Mouse (Mus musculus) Patski (cell line): ENCODE data around the gene Dnaja2. TPM values are rescaled to one million over a fixed set of nuclear protein-coding genes. Genes with fewer than 3 reads are reported as not detected.
A peak's percentile ranks its signal among the peaks of the same experiment; 100 is the strongest.

Source experiments
- ATAC-seq: fragments of 100-300 bp; one replicate; pipeline ENCODE4 v1.8.0; 2021
- CTCF ChIA-PET: fragments of 350-600 bp; sonication (Branson Sonifier 250); formaldehyde crosslinking; loops from one replicate; lab custom pipeline; 2022; ENCODE audit warnings: inconsistent platforms; lab: Charles Lee
- POLR2A ChIA-PET: fragments of 350-600 bp; sonication (Branson Sonifier 250); formaldehyde crosslinking; loops from one replicate; lab custom pipeline; 2022; ENCODE audit warnings: antibody characterized with exemption, inconsistent platforms; lab: Charles Lee
- DNase-seq: peaks from one replicate; pipeline ENCODE4 v3.0.0-alpha.2; 2011; ENCODE audit warnings: low read depth, low spot score
- H3K27me3 ChIP-seq: fragments of 371-371 bp; one replicate; pipeline ENCODE4 v1.5.1; 2021
- CTCF ChIP-seq: fragments of 100-300 bp; IDR thresholded peaks from one replicate; pipeline ENCODE4 v1.5.1; 2021
- in situ Hi-C: fragments of 300-500 bp; cut with MboI; formaldehyde crosslinking; loops from 3 replicates; pipeline ENCODE4 v1.11.1; 2018; ENCODE audit warnings: low pct_unique_long_range_greater_than_20kb, mixed read lengths
- polyA plus RNA-seq: library from polyadenylated mRNA; unstranded; gene quantifications from one replicate; pipeline ENCODE4 v1.2.3, GENCODE M21; 2021

Gene Dnaja2
- polyA plus RNA-seq, 1 experiment from 2014 or later: 248 TPM

GRCm38 (mm10) chr8:85591532-85591931 is 36.4 kb upstream of the Dnaja2 start:
- H3K27me3 ChIP-seq: no peaks in the 10 kb centered on the region
- POLR2A ChIA-PET: no interaction called here
- CTCF ChIA-PET: interaction anchor here (0.6 to 2.8 kb wide), 4 partner anchors 9 to 430 kb away, joined by 3 to 8 read pairs (median 5); no protein-coding TSS in a partner anchor
- in situ Hi-C loops: no loop called here
- TF ChIP-seq CTCF: no peak
- DNase-seq: peak; percentile 41
- peak; percentile 86 for ATAC-seq

GRCm38 (mm10) chr8:85590258-85590657 is 35.1 kb upstream of the Dnaja2 start:
- ChIA-PET POLR2A (no interaction called here), CTCF (interaction anchor here (1.5 to 2.8 kb wide), 2 partner anchors 12 to 33 kb away, joined by 3 to 7 read pairs; no protein-coding TSS in a partner anchor)

GRCm38 (mm10) chr8:85588596-85588995 is 33.5 kb upstream of the Dnaja2 start:
- no peaks in the 10 kb centered on the region for H3K27me3 ChIP-seq
- no peak for DNase-seq
- CTCF ChIA-PET: no interaction called here
- no peak for ATAC-seq
- POLR2A ChIA-PET: no interaction called here
- in situ Hi-C loops: no loop called here
- TF ChIP-seq CTCF: no peak

More at GRCm38 (mm10) chr8:85590258-85590657, 35.1 kb upstream of the Dnaja2 start:
- H3K27me3 ChIP-seq: no peaks in the 10 kb centered on the region
- DNase-seq (no peak), ATAC-seq (no peak)
- no peak for TF ChIP-seq CTCF
- in situ Hi-C loops: no loop called here

- DNase-seq: no peak
- H3K27me3 ChIP-seq: no peaks in the 10 kb centered on the region
- in situ Hi-C loops: no loop called here
- TF ChIP-seq CTCF: no peak
- CTCF ChIA-PET: interaction anchor here (0.9 to 1.1 kb wide), 2 partner anchors 12 to 43 kb away, joined by 3 read pairs; no protein-coding TSS in a partner anchor
- POLR2A ChIA-PET: no interaction called here
- no peak for ATAC-seq
Observed at GRCm38 (mm10) chr8:85577666-85578065, 22.5 kb upstream of the Dnaja2 start.

- no peaks in the 10 kb centered on the region for H3K27me3 ChIP-seq
- DNase-seq (no peak), ATAC-seq (no peak)
- CTCF ChIA-PET: interaction anchor here (1.8 kb wide), 1 partner anchor 12 kb away, joined by 5 read pairs; no protein-coding TSS in a partner anchor
- POLR2A ChIA-PET: no interaction called here
- in situ Hi-C loops: no loop called here
- no peak for TF ChIP-seq CTCF
Observed at GRCm38 (mm10) chr8:85573972-85574496, 18.9 kb upstream of the Dnaja2 start.

GRCm38 (mm10) chr8:85570466-85570865 is 15.3 kb upstream of the Dnaja2 start:
- no peak for ATAC-seq
- in situ Hi-C loops: no loop called here
- POLR2A ChIA-PET: interaction anchor here (0.5 kb wide), 1 partner anchor 499 kb away, joined by 3 read pairs; no protein-coding TSS in a partner anchor

GRCm38 (mm10) chr8:85567801-85568200 is 12.7 kb upstream of the Dnaja2 start:
- ChIA-PET CTCF (no interaction called here), POLR2A (no interaction called here)

More at GRCm38 (mm10) chr8:85570466-85570865, 15.3 kb upstream of the Dnaja2 start:
- CTCF ChIA-PET: no interaction called here
- H3K27me3 ChIP-seq: no peaks in the 10 kb centered on the region
- no peak for TF ChIP-seq CTCF
- DNase-seq: no peak

GRCm38 (mm10) chr8:85565186-85565585 is 10.0 kb upstream of the Dnaja2 start:
- no peak for DNase-seq
- ChIA-PET CTCF (no interaction called here), POLR2A (no interaction called here)
- H3K27me3 ChIP-seq: no peaks in the 10 kb centered on the region
- ATAC-seq: no peak
- TF ChIP-seq CTCF: no peak
- in situ Hi-C loops: no loop called here

More at GRCm38 (mm10) chr8:85567801-85568200, 12.7 kb upstream of the Dnaja2 start:
- no peak for ATAC-seq
- in situ Hi-C loops: no loop called here
- TF ChIP-seq CTCF: no peak
- no peak for DNase-seq
- H3K27me3 ChIP-seq: no peaks in the 10 kb centered on the region

- DNase-seq (no peak), ATAC-seq (no peak)
- POLR2A ChIA-PET: interaction anchor here (0.5 kb wide), 1 partner anchor 1570 kb away, joined by 4 read pairs; no protein-coding TSS in a partner anchor
- CTCF ChIA-PET: no interaction called here
- TF ChIP-seq CTCF: no peak
- H3K27me3 ChIP-seq: no peaks in the 10 kb centered on the region
- in situ Hi-C loops: no loop called here
Observed at GRCm38 (mm10) chr8:85563336-85563735, 8.2 kb upstream of the Dnaja2 start.

GRCm38 (mm10) chr8:85559966-85560365 is 4.8 kb upstream of the Dnaja2 start:
- ATAC-seq: no peak
- H3K27me3 ChIP-seq: no peaks in the 10 kb centered on the region
- CTCF ChIA-PET: no interaction called here
- no peak for TF ChIP-seq CTCF
- in situ Hi-C loops: no loop called here
- POLR2A ChIA-PET: no interaction called here
- DNase-seq: no peak

- POLR2A ChIA-PET: no interaction called here
- TF ChIP-seq CTCF: no peak
- DNase-seq: no peak
- H3K27me3 ChIP-seq: no peaks in the 10 kb centered on the region
- CTCF ChIA-PET: no interaction called here
- ATAC-seq: no peak
- in situ Hi-C loops: no loop called here
Observed at GRCm38 (mm10) chr8:85559201-85559600, 4.1 kb upstream of the Dnaja2 start.
